Mouse (Mus musculus) intestine, embryonic 14.5 days (tissue): ENCODE data around the gene Caml. TPM values are rescaled to one million over a fixed set of nuclear protein-coding genes. Genes with fewer than 3 reads are reported as not detected.
"Not testable (repeated sequence)": the region's sequence is repeated elsewhere in the genome, so short reads cannot be mapped to it uniquely, and the experiment has no call there.

Experiments used
- ATAC-seq: fragments of 200-750 bp; cut with Nextera tagmentation; replicated peaks from 2 replicates; pipeline ENCODE4 v1.8.0; 2017; ENCODE audit warnings: low read depth, moderate number of reproducible peaks, moderate TSS enrichment, moderate library complexity; ENCODE audit not compliant: low FRiP score, low TSS enrichment
- DNase-seq: peaks from one replicate; pipeline ENCODE4 v3.0.0-alpha.2; 2018; ENCODE audit warnings: low spot score
- H3K27ac ChIP-seq: fragments of 300-500 bp; sonication (generic); 2 replicates; pipeline ENCODE4 v1.5.1; 2014; ENCODE audit warnings: low read depth, mild to moderate bottlenecking, control low read depth
- H3K27me3 ChIP-seq: fragments of 300-500 bp; sonication (generic); replicated peaks from 2 replicates; pipeline ENCODE4 v1.6.1; 2014; ENCODE audit warnings: low read length, control low read depth; ENCODE audit not compliant: control insufficient read depth, insufficient read depth
- H3K36me3 ChIP-seq: fragments of 300-500 bp; sonication (generic); 2 replicates; pipeline ENCODE4 v1.6.1; 2014; ENCODE audit warnings: low read length, control low read depth; ENCODE audit not compliant: control insufficient read depth, insufficient read depth
- H3K4me1 ChIP-seq: fragments of 300-500 bp; sonication (generic); replicated peaks from 2 replicates; pipeline ENCODE4 v1.6.1; 2014; ENCODE audit warnings: low read length, control low read depth, mixed read lengths; ENCODE audit not compliant: control insufficient read depth, insufficient read depth
- H3K4me2 ChIP-seq: fragments of 300-500 bp; sonication (generic); 2 replicates; pipeline ENCODE4 v1.6.1; 2014; ENCODE audit warnings: low read length
- H3K4me3 ChIP-seq: fragments of 300-500 bp; sonication (generic); 2 replicates; pipeline ENCODE4 v1.5.1; 2014; ENCODE audit warnings: low read depth, low read length, control low read depth, mixed read lengths
- H3K9ac ChIP-seq: fragments of 300-500 bp; sonication (generic); 2 replicates; pipeline ENCODE4 v1.6.1; 2014; ENCODE audit warnings: mild to moderate bottlenecking, low read length
- H3K9me3 ChIP-seq: fragments of 300-500 bp; sonication (generic); 2 replicates; pipeline ENCODE4 v1.6.1; 2016; ENCODE audit warnings: low read length, control low read depth; ENCODE audit not compliant: control insufficient read depth
- WGBS: fragments of 180-500 bp; shearing (Covaris S2); extraction: QIAGEN DNeasy Blood & Tissue Kit; methylation state at CpG from one replicate; pipeline ENCODE4 v1.1.7; 2014; 5-methylcytosine and 5-hydroxymethylcytosine counted together
- polyA plus RNA-seq: library from polyadenylated mRNA; unstranded; fragments of >200 nt; fragmentation: Nextera tagmentation; extraction: Ambion mirVana; gene quantifications from 2 replicates; pipeline ENCODE4 v1.2.1, GENCODE M21; 2014

The Caml gene
- polyA plus RNA-seq: 43.3 and 53.9 TPM in 2 replicates

GRCm38 (mm10) chr13:55622649-55623541 lies at the start of gene Caml:
Gene Caml (plus strand): TSS chr13:55623005.
- WGBS: under 1% methylated on average over 59 of the region's 59 CpGs
- H3K9me3 ChIP-seq: no peaks in the 10 kb centered on the region
- DNase-seq (peak; percentile 95), ATAC-seq (peak; percentile 98)
- no peaks in the 10 kb centered on the region for H3K27me3 ChIP-seq
- H3K4me3 ChIP-seq: peak within 1 kb of the TSS; percentile 77
- H3K4me2 ChIP-seq: peak within 1 kb of the TSS; percentile 96
- H3K9ac ChIP-seq: peak within 1 kb of the TSS; percentile 80
- peaks cover 17% of the 10 kb centered on the region for H3K4me1 ChIP-seq
- peaks cover 20% of the 10 kb centered on the region for H3K36me3 ChIP-seq
- H3K27ac ChIP-seq: peak within 1 kb of the TSS; percentile 81

- no peak for ATAC-seq
- Histone ChIP-seq H3K4me1 (peaks cover 17% of the 10 kb centered on the region), H3K27ac (no peak within 1 kb of the TSS), H3K27me3 (no peaks in the 10 kb centered on the region), H3K36me3 (peaks cover 2% of the 10 kb centered on the region; the same call in 1 of the 2 replicates), H3K9me3 (no peaks in the 10 kb centered on the region), H3K4me3 (no peak within 1 kb of the TSS), H3K9ac (no peak within 1 kb of the TSS), H3K4me2 (no peak within 1 kb of the TSS)
- 96% methylated on average over 2 of the region's 2 CpGs for WGBS
- no peak for DNase-seq
Measured at GRCm38 (mm10) chr13:55573432-55573831, 49.4 kb upstream of the Caml start, which contains the start of gene Tmed9. Gene Tmed9 (plus strand): TSS chr13:55573732.

- peaks cover 12% of the 10 kb centered on the region for H3K4me1 ChIP-seq
- DNase-seq (no peak), ATAC-seq (no peak)
- H3K27ac ChIP-seq: no peak overlapping the region
- H3K4me2 ChIP-seq: no peak overlapping the region
- no peak overlapping the region for H3K4me3 ChIP-seq
- WGBS: 74% methylated on average over 5 of the region's 5 CpGs
- H3K36me3 ChIP-seq: no peaks in the 10 kb centered on the region
- H3K9me3 ChIP-seq: no peaks in the 10 kb centered on the region
- H3K27me3 ChIP-seq: no peaks in the 10 kb centered on the region
- no peak overlapping the region for H3K9ac ChIP-seq
Measured at GRCm38 (mm10) chr13:55574321-55574720, 48.5 kb upstream of the Caml start.

- Histone ChIP-seq H3K27ac (no peak overlapping the region), H3K9ac (no peak overlapping the region), H3K4me3 (no peak overlapping the region), H3K4me1 (0 out of 2 replicates have a peak, but pooled peaks cover 6% of the 10 kb centered on the region), H3K4me2 (no peak overlapping the region), H3K9me3 (no peaks in the 10 kb centered on the region), H3K36me3 (no peaks in the 10 kb centered on the region), H3K27me3 (no peaks in the 10 kb centered on the region)
- WGBS: 64% methylated on average over 5 of the region's 5 CpGs
- DNase-seq (no peak), ATAC-seq (no peak)
Measured at GRCm38 (mm10) chr13:55575932-55576331, 46.9 kb upstream of the Caml start.

GRCm38 (mm10) chr13:55576872-55577271 lies 45.9 kb upstream of the Caml start:
- not testable (repeated sequence) for H3K27me3 ChIP-seq, ATAC-seq, H3K4me3 ChIP-seq, H3K4me2 ChIP-seq, H3K9ac ChIP-seq, H3K4me1 ChIP-seq, H3K36me3 ChIP-seq, H3K9me3 ChIP-seq, H3K27ac ChIP-seq, DNase-seq
- 74% methylated on average over 7 of the region's 7 CpGs for WGBS

GRCm38 (mm10) chr13:55578086-55578485 lies 44.7 kb upstream of the Caml start:
- Histone ChIP-seq H3K9ac (no peak overlapping the region), H3K9me3 (no peaks in the 10 kb centered on the region), H3K27ac (no peak overlapping the region), H3K27me3 (no peaks in the 10 kb centered on the region), H3K4me3 (no peak overlapping the region), H3K36me3 (no peaks in the 10 kb centered on the region), H3K4me2 (no peak overlapping the region), H3K4me1 (no peaks in the 10 kb centered on the region)
- DNase-seq: no peak
- WGBS: 77% methylated on average over 4 of the region's 4 CpGs
- no peak for ATAC-seq

GRCm38 (mm10) chr13:55591961-55592490 lies 30.8 kb upstream of the Caml start:
- Histone ChIP-seq H3K27me3 (no peaks in the 10 kb centered on the region), H3K4me2 (no peak overlapping the region; the same call in 1 of the 2 replicates), H3K4me3 (no peak overlapping the region), H3K9me3 (no peaks in the 10 kb centered on the region), H3K36me3 (peaks cover 28% of the 10 kb centered on the region), H3K9ac (no peak overlapping the region), H3K4me1 (peaks cover 9% of the 10 kb centered on the region; the same call in 1 of the 2 replicates), H3K27ac (no peak overlapping the region)
- DNase-seq (no peak), ATAC-seq (0 out of 2 replicates have a peak, but pooled peaks have one; percentile 28)
- WGBS: 74% methylated on average over 4 of the region's 4 CpGs

- peaks cover 9% of the 10 kb centered on the region; the same call in 1 of the 2 replicates for H3K4me1 ChIP-seq
- WGBS: 5% methylated on average over 29 of the region's 29 CpGs
- DNase-seq (peak; percentile 95), ATAC-seq (peak; percentile 97)
- H3K9me3 ChIP-seq: no peaks in the 10 kb centered on the region
- no peaks in the 10 kb centered on the region for H3K27me3 ChIP-seq
- H3K9ac ChIP-seq: peak overlapping the region; percentile 88
- H3K27ac ChIP-seq: peak overlapping the region; percentile 44
- peak overlapping the region; percentile 83 for H3K4me3 ChIP-seq
- peak overlapping the region; percentile 63 for H3K4me2 ChIP-seq
- H3K36me3 ChIP-seq: peaks cover 34% of the 10 kb centered on the region
Measured at GRCm38 (mm10) chr13:55592512-55593253, 30.1 kb upstream of the Caml start.
